8 mouse cellular contexts compared by ENCODE assay signal in genomic region chr9:41207130-41208104, GRCm38 (mm10). TPM values are rescaled to one million over a fixed set of nuclear protein-coding genes. Genes with fewer than 3 reads are reported as not detected.
DNase-seq lines count a peak whose midpoint lies in the region; ATAC-seq and TF ChIP-seq lines count a peak whose summit lies in the region.

No protein-coding gene starts in this region.

- H3K4me1 ChIP-seq in hindbrain, postnatal 0 days (ENCODE audit: insufficient read depth, low read length) = peaks cover 6% of the 10 kb centered on the region

- intact Hi-C loops in gastrocnemius, adult 2 months (cut with DNase I) = no loop called here
- intact Hi-C loops in left cerebral cortex, adult 2 months (cut with DNase I) = loop anchor here (5.0 kb wide), 1 partner anchor 370 kb away; no protein-coding TSS in a partner anchor

- no peaks in the 10 kb centered on the region for H3K9me3 ChIP-seq in hindbrain, postnatal 0 days (ENCODE audit: low read length)

- peak overlapping the region; percentile 57 for H3K4me2 ChIP-seq in hindbrain, postnatal 0 days (ENCODE audit: low read depth, low read length)

- peak; percentile 99 for ATAC-seq in common myeloid progenitor, adult 5-6 weeks (replicated peaks; ENCODE audit: low read depth, poor library complexity, severe bottlenecking)
- ATAC-seq in hindbrain, postnatal 0 days = peak; percentile 96
- ATAC-seq in megakaryocyte, adult 5-6 weeks (ENCODE audit: poor library complexity, severe bottlenecking) = peak; percentile 99

- peak overlapping the region; percentile 43 for H3K9ac ChIP-seq in hindbrain, postnatal 0 days (replicated peaks; ENCODE audit: low read length)

- H3K27me3 ChIP-seq in hindbrain, postnatal 0 days (ENCODE audit: insufficient read depth, low read length) = no peaks in the 10 kb centered on the region

- peak; percentile 81 for TF ChIP-seq CTCF in gastrocnemius, adult 2 months (IDR thresholded peaks at IDR 0.05)
- peak; percentile 89 for TF ChIP-seq CTCF in hindbrain, postnatal 0 days (IDR thresholded peaks at IDR 0.05; ENCODE audit: low read depth)
- peak; percentile 72 for TF ChIP-seq CTCF in left cerebral cortex, adult 2 months (IDR thresholded peaks at IDR 0.05)

- peak overlapping the region; percentile 98 for H3K27ac ChIP-seq in gastrocnemius, adult 2 months
- H3K27ac ChIP-seq in hindbrain, postnatal 0 days = peak overlapping the region; percentile 91
- H3K27ac ChIP-seq in left cerebral cortex, adult 2 months = peak overlapping the region; percentile 97

- no peaks in the 10 kb centered on the region for H3K36me3 ChIP-seq in hindbrain, postnatal 0 days (ENCODE audit: insufficient read depth, low read length)

- H3K4me3 ChIP-seq in gastrocnemius, adult 2 months = peak overlapping the region; percentile 77
- peak overlapping the region; percentile 25 for H3K4me3 ChIP-seq in hindbrain, postnatal 0 days (ENCODE audit: low read length)
- H3K4me3 ChIP-seq in left cerebral cortex, adult 2 months = peak overlapping the region; percentile 50

- DNase-seq in ZHBTc4 (ENCODE audit: low read depth, low spot score) = peak; percentile 97
- peak; percentile 95 for DNase-seq in gastrocnemius, adult 2 months
- peak; percentile 99 for DNase-seq in hindbrain, postnatal 0 days (ENCODE audit: low spot score)
- peak; percentile 89 to 92 for DNase-seq in left cerebral cortex, adult 2 months (ENCODE audit: extremely low spot score in 1 of 2, low spot score in 2 of 2)
- DNase-seq in right cerebral cortex, adult 2 months (ENCODE audit: low spot score in 2 of 2) = peak; percentile 93 to 94
- DNase-seq in urinary bladder, postnatal 14 days (ENCODE audit: low spot score) = peak; percentile 95

- WGBS in hindbrain, postnatal 0 days = 10% methylated on average over 28 of the region's 28 CpGs

RNA-seq across cellular contexts. Expression of gene Ubash3b, which starts 45.9 kb away (rescaled TPM):
- 6.3 and 9.1 TPM in 2 replicates for total RNA-seq in common myeloid progenitor, adult 5-6 weeks (2017)
- total RNA-seq in gastrocnemius, adult 2 months (2021) = under 1 TPM; 0.33 to 0.45 TPM
- total RNA-seq in hindbrain, postnatal 0 days (2014; rRNA removed) = 41.0 and 41.3 TPM in 2 replicates
- polyA plus RNA-seq in hindbrain, postnatal 0 days (2015; fragmentation: Nextera tagmentation; extraction: Ambion mirVana) = 28.0 and 28.6 TPM in 2 replicates
- total RNA-seq in left cerebral cortex, adult 2 months (2021) = 10 to 100 TPM; 23.5 to 26.7 TPM
- total RNA-seq in megakaryocyte, adult 5-6 weeks (2015) = 21.6 and 26.5 TPM in 2 replicates
- total RNA-seq in megakaryocyte, adult 5-6 weeks (2017) = 14.8 and 15.1 TPM in 2 replicates

Comparison
In these comparisons a context has a peak if more than half of its experiments do, and no peak if none do; other contexts are left out.
1. Peak in every context shown above with its lines: DNase-seq, ATAC-seq, H3K4me3 ChIP-seq and H3K27ac ChIP-seq.
2. H3K4me3 ChIP-seq: peak in every context shown above with its lines; median percentile 77 in gastrocnemius, adult 2 months; 50 in left cerebral cortex, adult 2 months; 25 in hindbrain, postnatal 0 days.